Mouse (Mus musculus): ENCODE measurements around the gene Pomgnt1.

- TF ChIP-seq CTCF (IDR thresholded peaks at IDR 0.05; ENCODE audit: low read depth), result no peak
- TF ChIP-seq EP300 (optimal IDR thresholded peaks at IDR 0.05), result no peak
These were observed 34.2 kb downstream of the Pomgnt1 start for GRCm38 (mm10) chr4:116157882-116158281.
